Mouse (Mus musculus) ovary, postnatal 14 days (tissue): Measurements from ENCODE around the gene Jmjd1c.

Source experiments
- DNase-seq: peaks from one replicate; pipeline ENCODE4 v3.0.0; 2022; ENCODE audit warnings: low spot score

Gene Jmjd1c

GRCm38 (mm10) chr10:67193003-67193652 is 97.2 kb downstream of the Jmjd1c start:
- no peak for DNase-seq

DNA sequence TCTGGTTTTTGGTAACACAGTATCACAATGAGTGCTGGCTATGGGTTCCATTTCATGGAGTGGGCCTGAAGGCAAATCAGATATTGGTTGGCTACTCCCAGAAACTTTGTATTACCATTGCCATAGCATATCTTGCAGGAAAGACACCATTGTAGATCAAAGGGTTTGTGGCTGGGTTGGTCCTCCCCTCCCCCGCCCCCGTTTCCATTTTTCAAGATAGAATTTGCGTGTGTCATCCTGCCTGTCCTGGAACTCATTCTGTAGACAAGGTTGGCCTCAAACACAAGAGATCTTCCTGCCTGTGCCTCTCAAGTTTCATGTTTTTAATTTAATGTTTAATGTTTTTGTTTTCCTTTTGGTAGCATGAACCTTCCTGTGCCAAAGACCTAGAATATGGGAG is 98.1 kb downstream of the Jmjd1c start:
- no peak for DNase-seq

DNA sequence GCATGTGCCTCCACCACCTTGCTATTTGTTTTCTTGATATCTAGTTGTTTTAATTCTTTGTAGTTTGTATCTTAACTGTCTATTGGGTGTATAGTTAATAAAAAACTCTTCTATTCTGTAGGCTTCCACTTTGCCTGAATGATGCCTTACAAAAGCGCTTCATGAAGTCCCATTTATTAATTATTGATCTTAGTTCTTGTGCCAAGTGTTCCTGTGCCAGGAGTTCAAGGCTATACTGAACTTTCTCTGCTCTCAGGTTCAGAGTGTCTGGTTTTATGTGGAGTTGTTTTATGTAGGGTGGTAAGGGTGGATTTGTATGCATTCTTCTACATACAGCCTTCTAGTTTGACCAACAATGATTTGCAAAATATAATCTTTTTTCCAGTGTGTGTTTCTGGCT is 99.7 kb downstream of the Jmjd1c start:
- DNase-seq: no peak

GRCm38 (mm10) chr10:67197186-67197585 is 101.3 kb downstream of the Jmjd1c start:
- DNase-seq: no peak

DNA sequence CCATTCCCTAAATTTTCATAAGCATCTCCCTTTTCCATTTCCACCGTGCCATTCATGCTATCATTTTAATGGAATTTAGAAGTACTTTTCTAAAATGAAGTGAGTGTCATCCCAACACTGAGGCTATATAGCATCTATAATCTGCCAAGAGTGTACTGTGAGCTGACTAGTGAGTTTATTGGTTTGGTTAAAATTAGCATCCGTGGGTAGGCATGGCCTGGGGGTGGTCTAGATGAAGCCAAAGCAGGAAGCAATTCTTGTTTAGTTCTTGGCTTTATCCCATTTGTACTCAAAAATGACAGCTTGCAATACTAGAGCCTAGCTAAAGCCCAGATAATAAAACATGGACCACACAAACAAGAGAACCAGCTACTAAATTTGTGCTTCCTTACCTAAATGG is 101.9 kb downstream of the Jmjd1c start:
- DNase-seq: no peak

DNA sequence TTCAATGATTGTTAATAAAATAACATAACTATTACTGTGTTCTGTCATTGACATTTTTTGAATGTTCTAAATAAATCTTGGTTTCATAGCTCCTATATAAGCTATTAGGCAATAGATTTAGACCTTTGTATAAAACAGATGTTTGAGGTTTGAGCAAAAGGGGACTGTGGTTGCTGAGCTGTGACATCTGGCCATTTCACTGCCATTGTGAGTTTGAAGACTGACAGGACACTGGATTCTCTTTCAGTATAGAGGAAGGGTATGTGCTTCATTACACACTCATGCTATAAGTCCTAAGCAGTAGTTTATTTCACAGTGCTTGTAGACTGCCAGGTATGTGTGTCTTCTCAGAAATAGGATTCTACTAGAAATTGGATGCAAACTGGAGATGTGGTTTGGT is 105.8 kb downstream of the Jmjd1c start:
- DNase-seq: no peak

DNA sequence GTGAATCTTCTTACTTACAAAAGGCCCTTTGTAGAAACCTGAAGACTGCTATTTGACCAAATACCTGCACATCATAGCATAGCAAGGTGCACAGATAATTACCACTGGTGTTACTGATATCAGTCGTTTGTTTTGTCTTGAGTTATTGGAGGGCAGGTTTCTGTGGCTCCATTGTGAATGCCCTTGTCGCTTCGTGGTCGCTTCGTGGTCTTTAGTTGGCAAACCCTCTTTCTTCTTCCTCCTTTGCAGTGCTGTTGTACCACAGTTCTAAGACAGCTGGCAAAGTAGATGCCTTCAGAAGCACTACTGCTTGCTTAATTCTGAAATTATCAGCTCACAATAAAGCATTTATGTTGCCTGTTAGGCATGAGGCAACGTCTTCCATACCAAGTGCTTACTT is 106.5 kb downstream of the Jmjd1c start:
- no peak for DNase-seq

DNA sequence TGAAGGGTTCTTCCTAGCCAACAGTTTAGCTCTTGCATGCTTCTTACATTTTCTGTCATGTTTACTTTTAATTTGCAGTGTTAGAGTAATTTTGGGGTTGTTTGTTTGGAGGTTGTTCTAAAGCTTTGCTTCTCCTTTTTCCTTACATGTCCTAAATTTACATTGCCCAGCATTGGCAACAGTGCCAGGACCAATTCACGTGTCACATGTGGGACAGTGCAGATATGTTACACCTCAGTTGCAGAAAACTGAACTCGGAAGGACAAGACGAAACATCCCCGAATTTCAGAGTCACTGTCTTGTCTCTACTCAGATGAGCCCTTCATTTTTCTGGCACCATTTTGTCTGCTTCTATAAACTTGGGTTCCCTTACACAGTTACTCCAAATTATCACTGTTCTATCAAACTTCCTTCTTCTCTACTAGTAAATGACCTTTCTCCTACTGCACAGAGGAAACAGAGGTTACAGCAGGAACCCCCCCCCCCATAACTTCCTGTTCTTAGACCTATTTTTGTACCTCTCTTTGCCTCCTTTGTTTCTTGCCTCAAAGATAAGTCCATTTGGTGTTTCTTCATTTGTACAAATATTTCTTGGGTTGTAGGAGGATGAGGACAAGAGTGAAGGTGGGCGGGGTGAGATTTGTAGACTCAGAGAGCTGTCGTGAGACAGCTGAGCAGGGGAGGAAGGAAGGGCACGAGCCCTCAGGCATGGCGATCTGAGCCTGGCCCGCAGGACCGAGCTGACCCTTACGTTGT is 108.9 kb downstream of the Jmjd1c start:
- DNase-seq: no peak

- no peak for DNase-seq
Observed at GRCm38 (mm10) chr10:67207931-67208330, 112.0 kb downstream of the Jmjd1c start.

DNA sequence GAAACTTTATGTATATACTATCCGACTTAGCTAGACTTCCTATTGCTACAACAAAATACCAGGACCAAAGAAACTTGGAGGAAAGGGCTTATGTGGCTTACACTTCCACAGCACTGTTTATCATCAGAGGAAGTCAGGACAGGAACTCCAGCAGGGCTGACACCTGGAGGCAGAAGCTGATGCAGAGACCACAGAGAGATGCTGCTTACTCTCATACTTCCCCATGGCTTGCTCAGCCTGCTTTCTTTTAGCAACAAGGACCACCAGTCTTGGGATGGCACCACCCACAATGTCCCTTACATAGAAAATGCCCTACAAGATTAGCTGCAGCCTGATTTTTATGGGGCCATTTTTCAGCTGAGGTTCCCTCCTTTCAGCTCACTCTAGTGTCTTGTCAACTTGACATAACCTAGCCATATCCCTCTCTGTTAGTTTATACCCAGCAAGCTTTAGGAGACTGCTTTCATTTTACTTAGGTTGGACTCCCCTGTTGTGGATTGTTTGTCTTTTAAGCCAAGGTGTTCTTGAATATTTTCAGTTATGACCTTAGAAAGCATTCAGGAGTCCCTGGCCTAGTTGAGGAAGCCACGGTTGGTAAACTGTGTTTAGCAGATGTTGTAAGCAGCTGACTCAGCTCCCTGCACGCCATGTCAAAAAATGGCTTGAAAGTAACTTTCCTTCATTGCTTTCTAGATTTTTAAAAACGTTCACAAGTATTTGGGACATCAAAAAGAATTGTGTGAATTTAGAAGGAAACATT is 114.2 kb downstream of the Jmjd1c start:
- DNase-seq: no peak

- no peak for DNase-seq
Observed at GRCm38 (mm10) chr10:67212031-67212430, 116.1 kb downstream of the Jmjd1c start.

- no peak for DNase-seq
Observed at GRCm38 (mm10) chr10:67213720-67214119, 117.8 kb downstream of the Jmjd1c start.

DNA sequence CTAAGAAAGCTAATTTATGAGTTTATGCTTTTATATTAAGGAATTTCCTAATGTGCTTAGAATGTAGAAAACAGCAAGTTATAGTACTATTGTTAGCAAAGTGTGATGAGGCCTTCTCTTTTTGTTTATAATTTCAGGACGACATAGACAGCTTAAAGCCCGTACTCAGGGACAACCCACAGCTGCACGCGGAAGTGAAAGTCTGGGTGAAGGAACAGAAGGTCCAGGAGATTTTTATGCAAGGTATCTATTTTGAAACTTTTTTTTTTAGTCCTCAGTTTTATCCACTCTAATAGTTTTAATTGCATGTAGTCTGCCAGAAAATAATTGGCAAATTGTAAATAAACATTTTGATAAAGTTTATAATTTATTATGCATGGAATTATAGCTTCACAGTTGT is 119.2 kb downstream of the Jmjd1c start:
- no peak for DNase-seq

GRCm38 (mm10) chr10:67216872-67217271 is 120.9 kb downstream of the Jmjd1c start:
- no peak for DNase-seq

DNA sequence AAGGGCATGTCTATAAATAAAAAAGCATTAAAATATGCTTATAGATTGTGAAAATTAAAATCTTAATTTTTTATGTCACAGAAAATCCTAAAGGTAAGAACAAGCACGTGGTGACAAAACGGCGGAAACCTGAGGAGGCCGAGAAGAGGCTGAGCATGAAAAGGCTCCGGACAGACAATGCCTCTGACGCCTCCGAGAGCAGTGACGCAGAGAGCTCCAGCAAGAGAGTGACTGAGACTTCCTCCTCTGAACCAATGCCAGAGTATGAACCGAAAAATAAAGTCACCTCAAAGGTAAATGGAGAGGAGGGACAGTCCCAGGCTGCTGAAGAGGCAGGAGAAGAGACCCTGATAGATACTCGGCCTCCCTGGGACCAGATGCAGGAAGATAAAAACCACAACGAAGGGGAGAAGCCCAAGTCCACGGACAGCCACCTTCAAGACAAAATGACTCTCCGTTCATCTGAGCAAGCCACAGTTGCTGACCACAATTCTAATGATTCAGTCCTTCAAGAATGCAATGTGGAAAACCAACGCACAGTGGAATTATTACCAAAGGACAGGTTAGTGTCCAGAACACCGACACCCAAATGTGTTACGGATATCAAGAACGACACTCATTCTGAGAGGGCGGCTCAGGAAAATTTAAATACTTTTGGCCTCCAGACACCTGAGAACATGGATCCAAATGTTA is 123.1 kb downstream of the Jmjd1c start:
- DNase-seq: no peak

GRCm38 (mm10) chr10:67220251-67220650 is 124.3 kb downstream of the Jmjd1c start:
- no peak for DNase-seq

DNA sequence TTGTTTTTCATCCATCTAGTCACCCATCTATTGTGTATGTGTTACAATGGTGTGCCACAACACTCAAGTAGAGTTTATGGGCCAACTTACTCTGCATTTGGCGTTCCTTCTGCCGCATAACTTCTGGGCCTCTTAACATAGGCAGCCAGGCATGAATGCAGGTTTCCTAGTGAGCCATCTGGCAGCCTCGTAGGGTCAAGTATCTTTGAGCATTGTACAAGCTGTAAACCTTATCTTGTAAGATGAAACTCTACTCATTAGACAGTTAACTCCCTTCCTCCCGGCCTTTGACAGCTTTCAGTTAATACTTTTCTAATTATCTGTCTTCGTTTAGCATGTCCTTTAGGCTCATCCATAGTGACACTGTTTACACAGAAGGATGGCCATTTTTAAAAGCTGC is 125.4 kb downstream of the Jmjd1c start:
- DNase-seq: no peak

DNA sequence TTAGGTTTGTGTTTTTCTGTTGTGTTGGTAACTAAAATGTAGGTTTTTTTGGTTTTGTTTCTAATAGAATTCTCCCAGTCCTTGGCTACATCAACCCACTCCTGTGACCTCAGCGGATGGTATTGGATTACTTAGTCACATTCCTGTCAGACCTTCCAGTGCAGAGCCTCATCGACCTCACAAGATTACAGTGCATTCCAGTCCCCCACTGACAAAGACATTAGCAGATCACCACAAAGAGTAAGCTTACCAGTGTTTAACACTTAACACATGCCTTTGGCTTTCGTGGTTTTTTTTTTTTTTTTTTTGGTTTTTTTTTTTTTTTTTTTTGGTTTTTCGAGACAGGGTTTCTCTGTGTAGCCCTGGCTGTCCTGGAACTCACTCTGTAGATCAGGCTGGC is 128.0 kb downstream of the Jmjd1c start:
- DNase-seq: no peak

DNA sequence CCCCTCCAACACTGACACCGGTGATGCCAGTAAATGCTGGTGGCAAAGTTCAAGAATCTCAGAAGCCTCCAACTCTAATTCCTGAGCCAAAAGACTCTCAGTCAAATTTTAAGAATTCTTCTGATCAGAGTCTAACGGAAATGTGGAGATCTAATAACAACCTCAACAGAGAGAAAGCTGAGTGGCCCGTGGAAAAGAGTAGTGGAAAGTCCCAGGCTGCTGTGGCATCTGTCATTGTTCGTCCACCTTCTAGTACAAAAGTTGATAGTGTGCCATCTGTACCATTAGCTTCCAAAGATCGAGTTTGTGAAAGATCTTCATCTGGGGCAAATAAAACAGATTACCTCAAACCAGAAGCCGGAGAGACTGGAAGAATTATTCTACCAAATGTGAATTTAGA is 129.6 kb downstream of the Jmjd1c start:
- no peak for DNase-seq

GRCm38 (mm10) chr10:67226109-67226508 is 130.2 kb downstream of the Jmjd1c start:
- DNase-seq: no peak

GRCm38 (mm10) chr10:67226543-67226942 is 130.6 kb downstream of the Jmjd1c start:
- DNase-seq: no peak

DNA sequence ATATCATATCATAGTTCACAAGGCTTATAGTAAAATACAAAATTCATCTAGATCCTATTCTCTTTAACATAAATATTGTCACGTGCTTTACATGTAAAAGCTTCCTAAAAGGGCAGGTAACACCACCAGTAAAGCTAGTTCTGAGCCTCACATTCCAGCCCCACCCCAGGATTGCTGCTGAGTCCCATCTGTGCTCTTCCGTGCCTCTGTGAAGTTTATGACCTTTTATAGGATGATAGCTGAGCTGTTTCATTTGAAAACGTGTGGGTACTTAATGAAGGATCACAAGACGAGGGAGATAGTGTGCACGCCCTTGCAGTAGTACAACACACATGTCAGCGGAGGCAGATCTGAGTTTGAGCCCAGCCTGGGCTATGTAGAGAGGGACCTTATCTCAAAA is 134.5 kb downstream of the Jmjd1c start:
- no peak for DNase-seq

DNA sequence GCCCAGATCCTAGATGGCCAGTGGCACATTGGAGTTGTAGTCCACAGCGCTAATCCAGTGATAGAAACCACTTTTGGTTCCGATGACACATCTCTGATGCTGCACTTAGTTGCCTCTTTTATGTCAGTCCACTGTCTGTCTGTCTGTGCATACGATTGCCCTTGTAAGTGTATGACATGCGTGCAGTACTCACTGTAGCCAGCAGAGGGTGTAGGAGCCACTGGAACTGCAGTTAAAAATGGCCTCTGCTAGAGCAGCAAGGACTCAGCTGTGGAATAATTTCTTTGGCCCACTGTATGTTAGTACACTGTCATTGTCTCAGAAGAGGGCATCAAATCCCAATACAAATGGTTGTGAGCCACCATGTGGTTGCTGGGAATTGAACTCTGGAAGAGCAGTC is 151.2 kb downstream of the Jmjd1c start:
- peak; percentile 29 for DNase-seq
